Mouse (Mus musculus) lung, postnatal 0 days (tissue): Measurements from ENCODE around the gene Cerk.

Experiments used
- CTCF ChIP-seq: IDR thresholded peaks from 2 replicates; pipeline ENCODE4 v1.5.1; 2016; ENCODE audit warnings: antibody characterized with exemption, mild to moderate bottlenecking
- EP300 ChIP-seq: IDR thresholded peaks from 2 replicates; pipeline ENCODE4 v1.6.1; 2016; ENCODE audit warnings: antibody characterized with exemption, mild to moderate bottlenecking, control low read depth

DNA sequence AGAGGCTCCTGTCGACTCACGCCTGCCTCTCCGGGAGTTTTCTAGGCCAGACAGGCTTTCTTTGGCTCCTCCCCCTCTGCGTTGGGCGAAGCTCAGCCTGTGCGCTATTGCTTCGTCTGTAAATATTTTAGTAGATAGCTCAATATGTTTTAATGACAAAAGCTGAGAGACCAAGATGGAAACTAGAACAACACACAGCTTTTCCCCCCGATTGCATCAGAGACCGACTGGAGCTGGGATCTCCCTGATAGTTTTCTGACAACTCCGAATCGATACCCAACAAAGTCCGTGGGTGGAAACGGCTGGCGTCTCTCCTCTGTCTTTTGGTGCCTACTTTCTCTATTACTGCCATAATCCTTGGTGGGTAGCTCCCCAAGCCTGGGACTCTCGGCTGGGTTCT is 83.6 kb downstream of the Cerk start:
- no peak for TF ChIP-seq CTCF
- no peak for TF ChIP-seq EP300
